Mouse (Mus musculus) adrenal gland, postnatal 10 days (tissue): ENCODE data around the gene Haao. TPM values are rescaled to one million over a fixed set of nuclear protein-coding genes. Genes with fewer than 3 reads are reported as not detected.

Source experiments
- DNase-seq: peaks from one replicate; pipeline ENCODE4 v3.0.0; 2021; ENCODE audit warnings: mixed read lengths
- total RNA-seq, 2 experiments: library from RNA; stranded (reverse); gene quantifications; 2 replicates each; pipeline ENCODE4 v1.2.3; 2021

Gene Haao
- total RNA-seq, 2 experiments from 2014 or later, result 12.6 to 27.1 TPM

DNA sequence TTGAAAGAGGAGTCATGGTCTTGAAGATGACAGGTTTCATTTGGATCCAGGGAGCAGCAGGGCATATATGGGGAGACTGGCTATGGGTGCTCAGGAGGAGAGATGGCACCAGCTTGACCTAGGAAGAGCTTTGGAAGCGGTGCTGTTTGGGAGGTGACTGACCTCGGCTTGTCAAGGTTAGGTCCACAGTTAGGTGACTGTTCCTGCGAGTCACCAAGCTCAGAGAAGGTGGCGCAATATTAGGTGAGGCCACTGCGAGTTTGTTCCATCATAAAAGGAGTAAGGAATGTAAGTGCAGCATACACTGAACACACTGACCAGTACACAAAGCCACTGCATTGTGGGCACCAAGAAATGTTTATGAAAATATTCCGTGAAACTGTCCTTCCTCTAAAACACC is 61.3 kb downstream of the Haao start:
- no peak for DNase-seq

DNA sequence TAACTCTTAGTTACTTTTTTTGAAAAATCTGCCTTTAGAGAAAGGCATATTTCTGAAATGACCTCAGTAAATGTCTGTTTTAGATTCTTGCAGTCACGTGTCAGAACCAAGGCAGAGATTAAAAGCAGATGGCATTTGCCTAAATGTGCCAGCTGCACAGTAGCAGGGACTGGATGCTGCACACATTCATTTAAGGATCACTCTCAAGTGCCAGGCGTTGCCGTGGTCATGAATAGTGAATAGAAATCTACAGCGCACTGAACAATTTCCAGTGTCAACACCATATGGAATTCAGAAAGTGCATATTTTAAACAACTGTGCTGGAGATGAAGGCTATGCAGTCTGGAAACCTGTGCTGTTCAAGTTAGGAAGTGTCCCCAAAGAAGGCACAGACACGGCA is 65.0 kb downstream of the Haao start:
- no peak for DNase-seq

Other genes starting within 250 kb of the Haao start
- 10 to 100 TPM in 1 of 2 experiments, 1 to 10 TPM in 1; 6.5 to 11.6 TPM for gene Kcng3, start 216.1 kb downstream of the Haao start, total RNA-seq
- 10 to 100 TPM; 60.9 to 70.6 TPM for gene Mta3, start 141.8 kb downstream of the Haao start, total RNA-seq